Mouse (Mus musculus) kidney, adult 2 months (tissue): ENCODE measurements around the gene Abcg1. TPM values are rescaled to one million over a fixed set of nuclear protein-coding genes. Genes with fewer than 3 reads are reported as not detected.

Experiments used
- DNase-seq: peaks from one replicate; pipeline ENCODE4 v3.0.0; 2021
- H3K27ac ChIP-seq: fragments of 200-500 bp; 2 replicates; pipeline ENCODE4 v1.5.1; 2012; ENCODE audit warnings: low read depth, low read length, control low read depth, inconsistent platforms; ENCODE audit not compliant: insufficient read depth
- H3K27me3 ChIP-seq: fragments of 200-500 bp; replicated peaks from 2 replicates; pipeline ENCODE4 v1.6.1; 2012; ENCODE audit warnings: mild to moderate bottlenecking, moderate library complexity, low read length, inconsistent platforms; ENCODE audit not compliant: control insufficient read depth, insufficient read depth
- H3K36me3 ChIP-seq: fragments of 200-500 bp; 2 replicates; pipeline ENCODE4 v1.6.1; 2012; ENCODE audit warnings: mild to moderate bottlenecking, moderate library complexity, low read length, inconsistent platforms; ENCODE audit not compliant: control insufficient read depth, insufficient read depth
- H3K4me1 ChIP-seq: fragments of 200-500 bp; 2 replicates; pipeline ENCODE4 v1.6.1; 2011; ENCODE audit warnings: low read length; ENCODE audit not compliant: control insufficient read depth, insufficient read depth
- H3K4me3 ChIP-seq: fragments of 200-500 bp; 2 replicates; pipeline ENCODE4 v1.5.1; 2011; ENCODE audit warnings: mild to moderate bottlenecking, low read depth, low read length, control low read depth; ENCODE audit not compliant: insufficient read depth
- CTCF ChIP-seq: fragments of 200-500 bp; conservative IDR thresholded peaks from 2 replicates; pipeline ENCODE4 v1.5.1; 2011; ENCODE audit warnings: low read depth, mild to moderate bottlenecking, control low read depth, low read length, moderate library complexity, mixed read lengths; ENCODE audit not compliant: insufficient read depth, insufficient read length
- POLR2A ChIP-seq: fragments of 200-500 bp; IDR thresholded peaks from one replicate; pipeline ENCODE4 v1.6.1; 2011; ENCODE audit warnings: low read depth, low read length, control low read depth
- WGBS: fragments of 180-500 bp; shearing (Covaris S2); methylation state at CpG from one replicate; pipeline ENCODE4 v1.1.7; 2018; 5-methylcytosine and 5-hydroxymethylcytosine counted together
- polyA plus RNA-seq: library from polyadenylated mRNA; depleted of rRNA; stranded (reverse); fragments of >200 nt; gene quantifications from 2 replicates; pipeline ENCODE4 v1.2.3, GENCODE M21; 2012

The Abcg1 gene
- polyA plus RNA-seq, 1 experiment: 8.2 TPM

DNA sequence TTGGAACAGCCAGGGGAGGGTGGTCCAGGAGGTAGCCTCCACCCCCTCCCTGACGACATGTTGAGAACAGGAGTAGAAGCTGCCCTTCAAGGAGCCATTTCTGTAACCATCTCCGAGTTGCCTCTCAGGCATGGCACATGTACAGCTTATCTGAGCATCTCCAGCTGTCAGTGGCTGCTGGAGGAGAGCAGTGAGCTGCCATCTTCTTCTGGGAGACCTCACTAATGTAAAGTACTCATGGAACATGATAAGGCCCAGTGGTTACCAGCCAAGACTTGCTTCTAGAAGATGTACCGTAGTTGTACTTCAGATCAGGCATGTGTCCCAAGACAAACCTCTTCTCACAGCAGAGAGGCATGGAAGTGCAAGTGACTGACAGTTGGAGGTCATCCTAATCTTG is 28.0 kb downstream of the Abcg1 start:
- H3K4me1 ChIP-seq: peaks cover 6% of the 10 kb centered on the region; the same call in 1 of the 2 replicates
- no peak overlapping the region for H3K4me3 ChIP-seq
- no peaks in the 10 kb centered on the region for H3K27me3 ChIP-seq
- H3K27ac ChIP-seq: no peak overlapping the region
- no peak for DNase-seq
- 94% methylated on average over 3 of the region's 3 CpGs for WGBS
- no peaks in the 10 kb centered on the region for H3K36me3 ChIP-seq
- TF ChIP-seq CTCF (no peak), POLR2A (no peak)

DNA sequence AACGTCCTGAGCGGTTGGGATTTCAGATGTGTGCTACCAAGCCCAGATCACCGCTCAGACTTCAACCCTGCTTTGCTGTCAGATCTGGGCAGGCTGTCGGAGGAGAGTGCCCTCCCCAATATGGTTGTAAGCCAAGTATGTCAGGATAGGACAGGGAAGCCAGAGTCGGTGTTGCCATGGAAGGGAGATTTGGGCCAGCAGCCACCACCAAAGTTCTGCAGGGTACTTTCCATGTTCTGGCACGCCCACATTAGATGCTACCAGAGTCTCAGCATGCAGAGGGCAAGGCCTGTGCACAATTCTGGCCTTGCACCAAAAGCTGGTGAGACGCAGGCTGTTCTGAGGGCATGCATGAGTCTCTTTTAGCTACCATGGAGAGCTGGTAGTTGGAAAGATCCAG is 28.7 kb downstream of the Abcg1 start:
- H3K27ac ChIP-seq: no peak overlapping the region
- TF ChIP-seq CTCF (no peak), POLR2A (no peak)
- H3K4me3 ChIP-seq: no peak overlapping the region
- WGBS: 88% methylated on average over 7 of the region's 7 CpGs
- H3K27me3 ChIP-seq: no peaks in the 10 kb centered on the region
- no peak for DNase-seq
- H3K36me3 ChIP-seq: no peaks in the 10 kb centered on the region
- peaks cover 6% of the 10 kb centered on the region; the same call in 1 of the 2 replicates for H3K4me1 ChIP-seq

DNA sequence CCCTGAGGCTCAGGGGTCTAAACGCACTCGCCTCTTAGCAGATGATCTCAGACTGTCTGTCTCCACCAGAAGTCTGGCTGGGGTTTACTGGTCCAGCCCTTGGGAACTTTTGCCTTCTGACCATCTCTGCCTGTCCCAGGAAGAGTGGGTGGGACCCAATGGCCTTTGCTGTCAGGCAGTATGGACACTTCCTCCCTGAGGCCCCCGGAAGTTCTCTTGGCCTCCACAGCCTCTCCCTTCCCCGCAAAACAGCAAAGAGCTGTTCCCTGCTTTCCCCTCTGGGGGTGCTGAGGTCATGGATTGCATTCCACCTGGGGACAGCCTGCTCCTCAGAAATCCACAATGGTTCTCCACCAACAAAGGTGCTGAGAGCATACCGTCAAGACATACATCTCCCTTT is 31.2 kb downstream of the Abcg1 start:
- Histone ChIP-seq H3K4me3 (no peak overlapping the region), H3K4me1 (peaks cover 6% of the 10 kb centered on the region; the same call in 1 of the 2 replicates), H3K36me3 (no peaks in the 10 kb centered on the region), H3K27me3 (no peaks in the 10 kb centered on the region), H3K27ac (no peak overlapping the region)
- TF ChIP-seq CTCF (no peak), POLR2A (no peak)
- 51% methylated on average over 5 of the region's 5 CpGs for WGBS
- DNase-seq: no peak

DNA sequence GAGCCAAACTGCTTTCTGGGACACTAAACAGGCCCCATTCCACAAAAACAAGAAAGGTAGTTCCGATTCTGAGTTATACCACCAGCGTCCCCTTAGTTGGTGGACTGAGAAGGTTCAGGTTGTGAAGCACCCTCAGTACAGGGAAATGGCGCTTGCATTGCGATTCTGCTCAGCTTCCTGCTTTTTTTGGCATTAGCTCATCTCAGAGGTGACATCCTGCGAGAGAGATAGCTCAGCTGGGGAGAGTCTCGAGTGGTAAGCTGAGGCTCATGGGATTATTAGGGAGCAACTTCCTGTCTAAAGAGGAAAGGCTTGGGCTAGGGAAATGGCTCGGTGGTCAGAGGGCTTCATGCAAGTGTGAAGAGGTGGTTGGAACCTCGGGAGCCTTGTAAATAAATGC is 32.4 kb downstream of the Abcg1 start:
- Histone ChIP-seq H3K4me3 (no peak overlapping the region), H3K27ac (no peak overlapping the region), H3K36me3 (no peaks in the 10 kb centered on the region), H3K4me1 (peaks cover 6% of the 10 kb centered on the region; the same call in 1 of the 2 replicates), H3K27me3 (no peaks in the 10 kb centered on the region)
- DNase-seq: no peak
- no peak for TF ChIP-seq POLR2A
- no peak for TF ChIP-seq CTCF
- WGBS: 64% methylated on average over 8 of the region's 8 CpGs

DNA sequence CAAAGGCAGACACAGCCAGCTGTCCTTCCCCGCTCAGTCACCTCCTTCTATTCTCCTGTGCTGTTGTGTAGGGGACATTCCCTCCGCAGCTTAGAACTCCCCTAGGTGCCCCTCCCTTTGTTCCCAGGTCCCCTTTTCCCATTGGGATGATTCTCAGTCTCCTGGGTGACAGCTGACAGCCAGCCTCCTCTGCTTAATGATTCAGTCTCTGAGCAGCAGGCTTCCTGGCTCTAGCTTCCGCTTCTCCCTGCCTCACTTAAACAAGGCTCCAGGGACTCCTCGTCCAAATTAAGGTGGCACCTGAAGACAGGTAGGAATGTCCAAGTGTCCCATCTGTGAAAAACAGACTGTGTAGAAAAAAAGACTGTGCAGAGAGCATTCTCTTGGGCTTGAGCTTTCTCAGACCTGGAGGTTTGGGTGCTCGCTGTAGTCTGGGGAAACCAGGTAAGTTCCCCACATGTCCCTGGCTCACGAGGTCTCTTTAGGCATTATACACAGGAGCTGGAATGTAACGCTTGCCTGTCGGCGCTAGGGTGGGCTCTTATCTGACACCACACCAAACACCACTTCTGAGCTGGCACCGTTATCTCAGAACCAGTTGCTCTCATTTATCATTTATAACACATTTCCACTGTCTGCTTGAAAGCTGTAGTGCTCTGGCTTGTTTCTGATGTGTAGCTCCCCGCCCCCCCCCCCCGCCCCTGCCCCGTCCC is 33.7 kb downstream of the Abcg1 start:
- H3K4me1 ChIP-seq: peaks cover 6% of the 10 kb centered on the region; the same call in 1 of the 2 replicates
- H3K27me3 ChIP-seq: no peaks in the 10 kb centered on the region
- no peaks in the 10 kb centered on the region for H3K36me3 ChIP-seq
- TF ChIP-seq CTCF (no peak), POLR2A (no peak)
- 68% methylated on average over 13 of the region's 13 CpGs for WGBS
- no peak for DNase-seq
- no peak overlapping the region for H3K27ac ChIP-seq
- no peak overlapping the region for H3K4me3 ChIP-seq

DNA sequence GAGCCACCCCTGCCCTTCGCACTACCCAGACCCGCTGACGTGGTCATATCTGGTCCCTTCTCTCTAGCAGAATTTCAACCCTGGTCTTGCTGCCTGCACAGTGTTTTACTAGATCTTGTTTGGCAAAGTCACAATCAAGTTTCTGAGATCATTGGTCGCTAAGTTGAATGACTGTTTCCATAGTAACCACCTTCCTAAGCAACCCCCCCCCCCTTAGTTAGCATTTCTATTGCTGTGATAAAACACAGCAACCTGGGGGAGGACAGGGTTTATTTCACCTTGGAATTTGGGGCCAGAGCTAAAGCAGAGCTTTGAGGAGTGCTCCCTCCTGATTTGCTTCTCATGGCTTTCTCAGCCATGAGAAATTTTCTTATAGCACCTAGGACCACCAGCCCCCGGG is 37.3 kb downstream of the Abcg1 start:
- TF ChIP-seq CTCF: no peak
- TF ChIP-seq POLR2A: no peak
- whole genome bisulfite sequencing: 59% methylated on average over 5 of the region's 5 CpGs
- no peaks in the 10 kb centered on the region for H3K36me3 ChIP-seq
- DNase-seq: no peak
- H3K4me1 ChIP-seq: no peaks in the 10 kb centered on the region
- no peaks in the 10 kb centered on the region for H3K27me3 ChIP-seq
- H3K4me3 ChIP-seq: no peak overlapping the region
- no peak overlapping the region for H3K27ac ChIP-seq

DNA sequence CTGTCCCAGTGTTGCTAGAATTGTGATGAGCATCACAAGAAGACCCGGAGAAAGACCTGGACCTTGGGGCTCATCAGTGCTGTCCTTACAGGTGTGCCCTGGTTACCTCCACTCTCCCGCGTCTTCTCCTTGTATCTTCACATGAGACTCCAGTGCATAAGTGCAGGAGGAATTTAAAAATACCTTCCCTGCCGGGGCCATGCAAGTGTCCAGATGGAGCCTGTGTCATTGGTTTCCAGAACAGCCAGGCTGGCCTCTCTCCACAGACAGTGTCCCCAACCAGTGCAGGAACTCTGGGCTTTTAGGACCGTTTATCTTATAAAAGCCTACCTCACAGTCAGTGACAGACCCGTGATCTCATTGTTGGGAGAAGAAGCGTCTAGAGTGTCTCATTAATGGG is 38.1 kb downstream of the Abcg1 start:
- no peaks in the 10 kb centered on the region for H3K27me3 ChIP-seq
- no peak overlapping the region for H3K4me3 ChIP-seq
- TF ChIP-seq POLR2A (no peak), CTCF (no peak)
- H3K27ac ChIP-seq: no peak overlapping the region
- H3K4me1 ChIP-seq: no peaks in the 10 kb centered on the region
- H3K36me3 ChIP-seq: no peaks in the 10 kb centered on the region
- DNase-seq: no peak
- 86% methylated on average over 7 of the region's 7 CpGs for WGBS
